Mouse (Mus musculus) liver, adult 2 months (tissue): ENCODE results near the gene Sorbs1. TPM values are rescaled to one million over a fixed set of nuclear protein-coding genes. Genes with fewer than 3 reads are reported as not detected.

ENCODE experiments used
- DNase-seq: peaks from one replicate; pipeline ENCODE4 v3.0.0-alpha.2; 2011; ENCODE audit warnings: low read depth, low spot score; ENCODE audit errors: extremely low read depth
- H3K27ac ChIP-seq: fragments of 200-500 bp; replicated peaks from 2 replicates; pipeline ENCODE4 v1.5.1; 2012; ENCODE audit warnings: low read depth, mild to moderate bottlenecking, control low read depth, inconsistent platforms, low read length; ENCODE audit not compliant: insufficient read depth
- H3K27me3 ChIP-seq: fragments of 200-500 bp; 2 replicates; pipeline ENCODE4 v1.6.1; 2012; ENCODE audit warnings: mild to moderate bottlenecking, moderate library complexity, low read length, inconsistent platforms; ENCODE audit not compliant: control insufficient read depth, insufficient read depth
- H3K36me3 ChIP-seq: fragments of 200-500 bp; 2 replicates; pipeline ENCODE4 v1.6.1; 2012; ENCODE audit warnings: low read length, inconsistent platforms; ENCODE audit not compliant: control insufficient read depth, insufficient read depth
- H3K4me1 ChIP-seq: fragments of 200-500 bp; 2 replicates; pipeline ENCODE4 v1.6.1; 2011; ENCODE audit warnings: low read length; ENCODE audit not compliant: control insufficient read depth, insufficient read depth
- H3K4me3 ChIP-seq: fragments of 200-500 bp; 2 replicates; pipeline ENCODE4 v1.5.1; 2011; ENCODE audit warnings: low read depth, mild to moderate bottlenecking, control low read depth, low read length, moderate library complexity; ENCODE audit not compliant: insufficient read depth
- H3K79me2 ChIP-seq: fragments of 200-500 bp; 2 replicates; pipeline ENCODE4 v1.6.1; 2012; ENCODE audit warnings: inconsistent platforms, mild to moderate bottlenecking, low read length, moderate library complexity; ENCODE audit not compliant: control insufficient read depth, insufficient read depth
- H3K9ac ChIP-seq: fragments of 200-500 bp; 2 replicates; pipeline ENCODE4 v1.6.1; 2012; ENCODE audit warnings: low read depth, mild to moderate bottlenecking, control low read depth, inconsistent platforms, low read length
- CTCF ChIP-seq: fragments of 200-500 bp; IDR thresholded peaks from 2 replicates; pipeline ENCODE4 v1.5.1; 2011; ENCODE audit warnings: low read depth, low read length, control low read depth
- POLR2A ChIP-seq: fragments of 200-500 bp; IDR thresholded peaks from 2 replicates; pipeline ENCODE4 v1.6.1; 2011; ENCODE audit warnings: low read length, control low read depth; ENCODE audit not compliant: insufficient read depth; ENCODE audit errors: extremely low read depth
- WGBS: fragments of 180-500 bp; shearing (Covaris S2); methylation state at CpG from one replicate; pipeline ENCODE4 v1.1.7; 2018; 5-methylcytosine and 5-hydroxymethylcytosine counted together
- polyA plus RNA-seq: library from polyadenylated mRNA; depleted of rRNA; stranded (reverse); fragments of >200 nt; gene quantifications from 2 replicates; pipeline ENCODE4 v1.2.3, GENCODE M21; 2012
- total RNA-seq: library from RNA; depleted of rRNA; stranded (reverse); fragments of >200 nt; gene quantifications from 2 replicates; pipeline ENCODE4 v1.2.3, GENCODE M21; 2014

The Sorbs1 gene
- total and polyA plus RNA-seq, 2 experiments: 12.0 to 41.0 TPM

DNA sequence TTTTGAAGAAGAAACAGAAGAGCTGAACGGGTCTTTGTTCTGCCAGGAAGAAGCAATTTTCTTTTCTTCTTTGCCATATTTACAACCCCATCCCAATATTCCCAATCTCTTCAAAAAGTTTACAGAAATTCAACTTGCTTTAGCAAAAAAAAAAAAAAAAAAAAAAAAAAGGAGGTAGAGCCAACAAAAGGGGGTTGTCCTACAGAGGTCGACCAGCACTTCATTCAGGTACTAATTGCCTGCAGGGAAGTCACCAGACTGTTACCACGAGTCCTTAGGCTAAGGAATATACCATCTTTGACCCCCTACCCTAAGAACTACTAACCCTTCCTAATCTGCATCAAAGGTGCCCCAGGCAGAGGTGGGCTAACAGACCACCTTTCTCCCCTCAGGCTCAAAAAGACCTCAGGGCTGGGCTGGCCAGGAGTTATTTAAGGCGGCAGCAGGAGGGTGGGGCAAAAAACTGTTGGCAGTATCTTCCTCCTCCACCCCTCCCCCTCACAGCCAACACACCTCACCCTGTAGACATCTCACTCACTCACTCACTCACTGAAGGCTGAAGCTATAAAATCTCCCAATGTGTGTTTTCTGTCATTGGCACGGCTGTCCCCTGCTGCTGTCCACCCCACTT is 1.8 kb downstream of the Sorbs1 start:
- no peaks in the 10 kb centered on the region for H3K27me3 ChIP-seq
- no peak overlapping the region for H3K4me3 ChIP-seq
- H3K4me1 ChIP-seq: peaks cover 11% of the 10 kb centered on the region; the same call in 1 of the 2 replicates
- no peak for DNase-seq
- H3K36me3 ChIP-seq: no peaks in the 10 kb centered on the region
- no peak overlapping the region for H3K27ac ChIP-seq
- no peak overlapping the region for H3K9ac ChIP-seq
- peaks cover 12% of the 10 kb centered on the region; the same call in 1 of the 2 replicates for H3K79me2 ChIP-seq
- WGBS: 49% methylated on average over 5 of the region's 5 CpGs
- TF ChIP-seq POLR2A: no peak
- no peak for TF ChIP-seq CTCF

GRCm38 (mm10) chr19:40511100-40511439 is 2.5 kb downstream of the Sorbs1 start:
- Histone ChIP-seq H3K4me1 (peaks cover 11% of the 10 kb centered on the region; the same call in 1 of the 2 replicates), H3K36me3 (no peaks in the 10 kb centered on the region), H3K79me2 (peaks cover 12% of the 10 kb centered on the region; the same call in 1 of the 2 replicates), H3K4me3 (no peak overlapping the region), H3K27ac (no peak overlapping the region), H3K27me3 (no peaks in the 10 kb centered on the region), H3K9ac (no peak overlapping the region)
- WGBS: 90% methylated on average over 8 of the region's 8 CpGs
- no peak for TF ChIP-seq CTCF
- DNase-seq: no peak

DNA sequence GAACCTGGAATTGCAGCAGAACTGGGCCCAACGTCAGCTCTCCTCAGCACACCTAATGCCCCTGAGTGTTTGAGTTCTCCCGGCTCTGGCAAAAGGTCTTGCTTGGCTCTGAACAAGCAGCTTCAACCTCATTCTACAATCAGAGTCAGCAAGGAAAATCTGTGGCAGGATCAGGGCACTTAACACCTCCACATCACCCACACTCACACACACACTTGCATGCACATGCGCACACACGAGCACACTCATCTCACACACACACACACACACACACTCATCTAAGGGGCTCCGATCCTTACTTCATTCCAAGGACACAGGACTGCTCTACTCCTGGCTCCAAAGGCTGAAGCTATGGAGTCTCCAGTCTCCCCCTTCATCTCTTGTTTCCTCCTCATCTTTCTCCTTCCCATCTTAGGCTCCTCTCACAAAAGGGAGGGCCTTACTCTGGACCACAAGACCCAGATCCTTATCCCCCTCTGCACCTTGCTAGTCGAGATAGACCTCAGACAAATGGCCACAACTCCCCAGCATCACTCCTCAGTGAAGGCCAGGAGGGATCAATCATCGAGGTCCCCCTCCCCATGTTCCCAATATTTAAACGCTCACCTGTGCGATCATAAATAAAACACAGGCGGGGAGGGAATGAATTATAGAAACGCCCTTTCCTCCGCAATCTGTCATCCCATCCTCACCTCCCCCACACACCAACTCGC is 3.0 kb downstream of the Sorbs1 start:
- no peaks in the 10 kb centered on the region for H3K36me3 ChIP-seq
- H3K4me1 ChIP-seq: peaks cover 11% of the 10 kb centered on the region; the same call in 1 of the 2 replicates
- peaks cover 16% of the 10 kb centered on the region; the same call in 1 of the 2 replicates for H3K79me2 ChIP-seq
- no peak for DNase-seq
- TF ChIP-seq POLR2A: no peak
- no peak for TF ChIP-seq CTCF
- 82% methylated on average over 13 of the region's 13 CpGs for WGBS
- H3K27me3 ChIP-seq: no peaks in the 10 kb centered on the region
- H3K27ac ChIP-seq: no peak overlapping the region
- no peak overlapping the region for H3K9ac ChIP-seq
- no peak overlapping the region for H3K4me3 ChIP-seq

GRCm38 (mm10) chr19:40509274-40509673 is 4.3 kb downstream of the Sorbs1 start:
- WGBS: 79% methylated on average over 2 of the region's 2 CpGs
- Histone ChIP-seq H3K36me3 (no peaks in the 10 kb centered on the region), H3K27ac (no peak overlapping the region), H3K27me3 (no peaks in the 10 kb centered on the region), H3K4me3 (no peak overlapping the region), H3K9ac (no peak overlapping the region), H3K4me1 (peaks cover 11% of the 10 kb centered on the region; the same call in 1 of the 2 replicates), H3K79me2 (peaks cover 18% of the 10 kb centered on the region; the same call in 1 of the 2 replicates)
- no peak for DNase-seq
- TF ChIP-seq CTCF (no peak), POLR2A (no peak)

GRCm38 (mm10) chr19:40508851-40509250 is 4.7 kb downstream of the Sorbs1 start:
- peaks cover 18% of the 10 kb centered on the region; the same call in 1 of the 2 replicates for H3K79me2 ChIP-seq
- H3K4me3 ChIP-seq: no peak overlapping the region
- H3K27ac ChIP-seq: no peak overlapping the region
- 70% methylated on average over 2 of the region's 2 CpGs for WGBS
- no peaks in the 10 kb centered on the region for H3K36me3 ChIP-seq
- no peak for DNase-seq
- no peaks in the 10 kb centered on the region for H3K27me3 ChIP-seq
- TF ChIP-seq CTCF: no peak
- TF ChIP-seq POLR2A: no peak
- H3K4me1 ChIP-seq: peaks cover 11% of the 10 kb centered on the region; the same call in 1 of the 2 replicates
- no peak overlapping the region for H3K9ac ChIP-seq

GRCm38 (mm10) chr19:40506965-40507364 is 6.6 kb downstream of the Sorbs1 start:
- H3K79me2 ChIP-seq: peaks cover 17% of the 10 kb centered on the region; the same call in 1 of the 2 replicates
- WGBS: 17% methylated on average over 3 of the region's 3 CpGs
- DNase-seq: peak; percentile 89
- no peaks in the 10 kb centered on the region for H3K27me3 ChIP-seq
- H3K4me3 ChIP-seq: no peak overlapping the region
- TF ChIP-seq POLR2A (no peak), CTCF (no peak)
- peaks cover 10% of the 10 kb centered on the region for H3K4me1 ChIP-seq
- H3K9ac ChIP-seq: no peak overlapping the region
- no peaks in the 10 kb centered on the region for H3K36me3 ChIP-seq
- H3K27ac ChIP-seq: peak overlapping the region; percentile 64
